Mouse (Mus musculus) neural tube, embryonic 12.5 days (tissue): ENCODE measurements around the gene Arhgef18. TPM values are rescaled to one million over a fixed set of nuclear protein-coding genes. Genes with fewer than 3 reads are reported as not detected.

ENCODE experiments used
- ATAC-seq: fragments of 200-750 bp; cut with Nextera tagmentation; 2 replicates; pipeline ENCODE4 v1.8.0; 2017; ENCODE audit warnings: low read depth, mild to moderate bottlenecking, moderate TSS enrichment, moderate library complexity; ENCODE audit not compliant: low FRiP score
- H3K27ac ChIP-seq: fragments of 300-500 bp; sonication (generic); 2 replicates; pipeline ENCODE4 v1.5.1; 2016
- H3K27me3 ChIP-seq: fragments of 300-500 bp; sonication (generic); replicated peaks from 2 replicates; pipeline ENCODE4 v1.6.1; 2016; ENCODE audit warnings: mild to moderate bottlenecking
- H3K36me3 ChIP-seq: fragments of 300-500 bp; sonication (generic); 2 replicates; pipeline ENCODE4 v1.6.1; 2016; ENCODE audit warnings: mild to moderate bottlenecking
- H3K4me1 ChIP-seq: fragments of 300-500 bp; sonication (generic); 2 replicates; pipeline ENCODE4 v1.6.1; 2016
- H3K4me2 ChIP-seq: fragments of 300-500 bp; sonication (generic); replicated peaks from 2 replicates; pipeline ENCODE4 v1.6.1; 2016; ENCODE audit warnings: mild to moderate bottlenecking
- H3K4me3 ChIP-seq: fragments of 300-500 bp; sonication (generic); 2 replicates; pipeline ENCODE4 v1.5.1; 2016
- H3K9ac ChIP-seq: fragments of 300-500 bp; sonication (generic); 2 replicates; pipeline ENCODE4 v1.6.1; 2016; ENCODE audit warnings: mild to moderate bottlenecking
- H3K9me3 ChIP-seq: fragments of 300-500 bp; sonication (generic); 2 replicates; pipeline ENCODE4 v1.6.1; 2016; ENCODE audit warnings: mild to moderate bottlenecking
- WGBS: fragments of 180-500 bp; shearing (Covaris S2); methylation state at CpG from one replicate; pipeline ENCODE4 v1.1.7; 2016; 5-methylcytosine and 5-hydroxymethylcytosine counted together
- polyA plus RNA-seq: library from polyadenylated mRNA; unstranded; fragments of >200 nt; fragmentation: Nextera tagmentation; extraction: Ambion mirVana; gene quantifications from 2 replicates; pipeline ENCODE4 v1.2.1, GENCODE M21; 2016

The Arhgef18 gene
- polyA plus RNA-seq, 1 experiment from 2014 or later: 12.1 TPM

DNA sequence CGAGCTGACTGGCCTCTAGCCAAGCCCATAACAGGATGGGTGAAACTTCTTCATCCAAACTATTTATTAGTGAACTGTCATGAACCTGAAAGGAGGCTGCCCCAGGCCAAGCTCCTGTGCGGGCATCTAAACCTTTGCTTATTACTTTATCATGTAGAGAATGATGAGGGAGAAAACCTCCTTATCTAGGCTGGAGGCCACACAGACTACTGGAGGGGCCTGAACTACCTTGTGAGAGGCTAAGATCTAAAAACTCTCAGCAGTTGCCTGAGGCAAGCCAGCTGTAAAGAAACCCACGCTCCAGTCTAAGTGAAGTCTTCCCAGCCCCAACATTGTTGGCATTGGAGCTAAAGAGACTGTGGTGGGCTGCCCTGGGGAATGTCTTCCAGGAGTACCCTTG is 14.6 kb downstream of the Arhgef18 start:
- no peak for ATAC-seq
- Histone ChIP-seq H3K4me3 (no peak overlapping the region), H3K9ac (no peak overlapping the region), H3K27ac (no peak overlapping the region), H3K4me2 (no peak overlapping the region), H3K27me3 (no peaks in the 10 kb centered on the region), H3K36me3 (no peaks in the 10 kb centered on the region; the same call in 1 of the 2 replicates), H3K9me3 (no peaks in the 10 kb centered on the region), H3K4me1 (no peaks in the 10 kb centered on the region)
- WGBS: 93% methylated on average over 3 of the region's 3 CpGs

DNA sequence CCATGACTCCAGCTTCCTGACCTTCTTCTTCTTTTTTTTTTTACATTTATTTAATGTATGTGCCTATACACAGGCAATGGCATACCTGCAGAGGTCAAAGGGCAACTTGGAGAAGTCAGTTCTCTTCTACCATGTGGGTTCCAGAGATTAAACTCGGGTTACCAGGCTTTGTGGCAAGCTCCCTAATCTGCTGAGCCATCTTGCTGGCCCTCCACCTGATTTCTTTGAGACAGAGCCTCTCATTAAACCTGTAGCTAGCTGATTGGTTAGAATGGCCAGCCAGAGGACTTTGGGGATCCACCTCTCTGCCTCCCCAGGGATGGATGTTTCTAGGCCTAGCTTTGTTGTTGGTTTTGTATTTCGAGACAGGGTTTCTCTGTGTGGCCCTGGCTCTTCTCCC is 18.3 kb downstream of the Arhgef18 start:
- no peak overlapping the region for H3K4me2 ChIP-seq
- no peak for ATAC-seq
- no peaks in the 10 kb centered on the region; the same call in 1 of the 2 replicates for H3K36me3 ChIP-seq
- no peak overlapping the region for H3K9ac ChIP-seq
- no peaks in the 10 kb centered on the region for H3K27me3 ChIP-seq
- no peak overlapping the region for H3K27ac ChIP-seq
- WGBS: 80% methylated on average over 2 of the region's 2 CpGs
- no peaks in the 10 kb centered on the region for H3K9me3 ChIP-seq
- H3K4me3 ChIP-seq: no peak overlapping the region
- peaks cover 18% of the 10 kb centered on the region for H3K4me1 ChIP-seq

DNA sequence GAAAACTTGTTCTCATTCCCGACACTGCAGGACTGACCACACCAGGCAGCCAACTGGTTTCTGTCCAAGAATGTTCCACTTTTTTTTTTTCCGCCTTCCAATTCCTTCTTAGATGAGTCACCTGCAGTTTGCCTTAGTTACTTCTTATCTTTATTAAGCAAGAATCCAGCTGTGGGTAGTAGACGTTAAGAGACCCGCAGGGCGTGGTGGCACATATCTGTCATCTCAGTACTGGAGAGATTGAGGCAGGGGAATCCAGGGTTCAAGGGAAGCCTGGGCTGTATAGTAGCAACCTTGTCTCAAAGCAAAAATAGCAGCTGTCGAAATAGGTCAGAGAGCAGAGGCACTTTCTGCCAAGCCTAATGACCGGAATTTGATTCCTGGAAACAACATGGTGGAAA is 19.1 kb downstream of the Arhgef18 start:
- H3K27ac ChIP-seq: no peak overlapping the region
- no peak overlapping the region for H3K9ac ChIP-seq
- no peaks in the 10 kb centered on the region for H3K27me3 ChIP-seq
- H3K9me3 ChIP-seq: no peaks in the 10 kb centered on the region
- WGBS: 95% methylated on average over 7 of the region's 7 CpGs
- no peaks in the 10 kb centered on the region for H3K36me3 ChIP-seq
- no peak overlapping the region for H3K4me3 ChIP-seq
- H3K4me1 ChIP-seq: peaks cover 26% of the 10 kb centered on the region
- H3K4me2 ChIP-seq: no peak overlapping the region
- ATAC-seq: no peak

DNA sequence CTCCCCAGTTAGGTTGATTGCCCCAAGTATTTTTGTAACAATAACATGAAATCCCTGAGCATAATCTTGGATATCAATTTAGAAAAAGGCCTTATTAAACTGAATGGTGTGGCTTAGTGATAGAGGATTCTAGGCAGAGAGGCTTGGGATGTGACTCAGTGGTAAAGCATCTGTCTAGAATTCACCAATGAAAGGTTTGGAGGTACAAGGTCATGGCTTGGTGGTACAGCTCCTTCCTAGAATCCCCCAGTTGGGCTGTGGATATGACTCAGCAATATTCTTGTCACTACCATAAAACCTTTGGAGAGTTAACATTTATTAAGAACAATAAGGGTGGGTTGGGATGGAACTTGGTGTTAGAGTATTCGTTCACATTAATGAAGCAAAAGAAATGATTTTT is 20.0 kb downstream of the Arhgef18 start:
- 100% methylated on average over 1 of the region's 1 CpGs for WGBS
- no peaks in the 10 kb centered on the region for H3K36me3 ChIP-seq
- H3K9ac ChIP-seq: no peak overlapping the region
- H3K4me3 ChIP-seq: no peak overlapping the region
- no peak overlapping the region for H3K27ac ChIP-seq
- H3K4me2 ChIP-seq: no peak overlapping the region
- H3K4me1 ChIP-seq: peaks cover 35% of the 10 kb centered on the region
- no peaks in the 10 kb centered on the region for H3K9me3 ChIP-seq
- ATAC-seq: no peak
- H3K27me3 ChIP-seq: no peaks in the 10 kb centered on the region

DNA sequence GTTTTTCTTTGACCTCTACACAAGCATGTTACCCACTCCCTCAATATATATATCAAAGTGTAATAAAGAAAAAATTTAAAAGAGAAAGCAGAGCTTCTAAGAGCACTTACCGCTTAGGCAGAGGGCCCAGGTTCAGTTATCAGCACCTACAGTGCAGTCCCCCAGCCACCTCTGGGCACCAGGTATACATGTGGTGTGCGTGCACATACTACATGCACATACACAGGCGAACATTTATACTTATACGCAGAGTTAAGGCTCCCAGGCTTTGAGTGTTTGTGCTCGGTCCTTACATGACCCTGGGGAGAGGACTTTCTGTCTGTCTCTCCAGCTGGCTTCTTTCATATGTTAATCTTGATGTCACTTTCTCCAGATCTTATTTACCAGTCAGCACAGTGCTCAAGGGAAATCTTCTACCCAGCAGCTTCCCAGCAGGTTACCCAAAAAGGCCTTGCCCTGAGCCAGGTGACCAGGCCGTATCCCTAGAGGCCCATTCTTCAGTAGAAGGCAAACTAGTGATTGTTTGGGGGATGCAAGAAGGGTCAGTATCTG is 21.9 kb downstream of the Arhgef18 start:
- WGBS: 53% methylated on average over 6 of the region's 6 CpGs
- no peaks in the 10 kb centered on the region for H3K27me3 ChIP-seq
- no peaks in the 10 kb centered on the region for H3K9me3 ChIP-seq
- ATAC-seq: peak; percentile 6; the same call in 1 of the 2 replicates
- H3K4me1 ChIP-seq: peaks cover 40% of the 10 kb centered on the region
- H3K4me3 ChIP-seq: no peak overlapping the region
- no peaks in the 10 kb centered on the region for H3K36me3 ChIP-seq
- H3K9ac ChIP-seq: no peak overlapping the region
- H3K4me2 ChIP-seq: no peak overlapping the region
- no peak overlapping the region for H3K27ac ChIP-seq

DNA sequence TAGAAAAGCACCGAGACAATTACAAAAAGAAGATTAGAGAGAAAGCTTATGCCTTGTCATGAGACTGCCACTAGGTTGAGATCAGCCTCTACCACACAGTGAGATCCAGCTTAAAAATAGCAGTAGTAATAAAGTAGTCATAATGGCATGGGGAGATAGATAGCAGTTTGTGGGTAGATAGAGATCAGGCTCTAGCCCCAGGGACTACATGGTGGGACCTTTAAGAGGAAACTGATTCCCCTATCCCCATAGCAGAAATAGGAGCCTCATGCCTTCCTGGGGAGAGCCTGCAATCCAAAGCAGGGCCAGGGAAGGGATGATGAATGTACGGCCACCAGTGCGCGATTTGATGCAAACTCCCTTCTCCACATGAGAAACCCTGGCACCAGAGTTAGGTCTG is 22.5 kb downstream of the Arhgef18 start:
- no peak for ATAC-seq
- Histone ChIP-seq H3K36me3 (no peaks in the 10 kb centered on the region), H3K27me3 (no peaks in the 10 kb centered on the region), H3K9ac (no peak overlapping the region), H3K4me1 (peaks cover 43% of the 10 kb centered on the region), H3K9me3 (no peaks in the 10 kb centered on the region), H3K4me3 (no peak overlapping the region), H3K27ac (no peak overlapping the region), H3K4me2 (no peak overlapping the region)
- 64% methylated on average over 4 of the region's 4 CpGs for whole genome bisulfite sequencing

DNA sequence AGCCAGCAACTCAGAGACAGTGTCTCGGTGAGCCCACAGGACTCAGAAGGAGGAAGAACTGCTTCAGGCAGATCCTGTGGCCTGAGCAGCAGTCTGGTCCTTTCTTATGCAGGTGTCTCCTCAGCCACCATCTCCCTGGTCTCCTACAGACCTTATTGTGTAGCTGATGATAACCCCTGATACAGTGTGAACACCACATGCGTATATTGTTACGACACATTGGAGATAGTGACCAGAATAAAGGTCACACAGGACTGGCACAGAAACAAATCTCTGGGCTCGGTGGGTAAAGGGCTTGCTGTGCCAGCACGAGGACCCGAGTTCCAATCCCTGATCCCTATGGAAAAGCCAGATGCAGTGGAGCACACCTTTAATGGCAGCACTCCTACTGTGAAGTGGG is 22.9 kb downstream of the Arhgef18 start:
- Histone ChIP-seq H3K36me3 (no peaks in the 10 kb centered on the region), H3K9ac (no peak overlapping the region), H3K27me3 (no peaks in the 10 kb centered on the region), H3K9me3 (no peaks in the 10 kb centered on the region), H3K27ac (no peak overlapping the region), H3K4me2 (no peak overlapping the region), H3K4me3 (no peak overlapping the region), H3K4me1 (peaks cover 46% of the 10 kb centered on the region)
- no peak for ATAC-seq
- WGBS: 84% methylated on average over 6 of the region's 6 CpGs

DNA sequence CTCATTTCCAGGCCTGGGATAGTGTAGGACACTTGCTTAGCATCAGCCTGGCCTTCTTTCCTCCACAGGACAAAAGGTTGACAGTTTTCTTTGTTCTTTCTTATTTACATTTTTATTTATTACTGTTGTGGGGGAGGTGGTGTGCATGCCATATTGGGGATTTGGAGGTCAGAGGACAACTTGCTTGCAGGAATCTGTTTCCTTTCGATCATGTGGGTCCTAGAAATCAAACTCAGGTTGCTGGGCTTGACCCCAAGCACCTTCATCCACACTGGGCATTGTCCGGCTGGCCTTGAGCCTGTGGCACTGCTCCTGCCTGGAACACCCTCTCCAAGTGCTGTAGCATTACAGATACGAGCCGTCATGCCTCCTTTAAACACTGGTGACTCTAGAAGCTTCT is 24.0 kb downstream of the Arhgef18 start:
- ATAC-seq: no peak
- Histone ChIP-seq H3K4me2 (0 out of 2 replicates have a peak overlapping the region, but pooled peaks have one; percentile 4), H3K27me3 (no peaks in the 10 kb centered on the region), H3K9ac (no peak overlapping the region), H3K4me1 (peaks cover 46% of the 10 kb centered on the region), H3K36me3 (no peaks in the 10 kb centered on the region), H3K27ac (no peak overlapping the region), H3K9me3 (no peaks in the 10 kb centered on the region), H3K4me3 (no peak overlapping the region)
- 23% methylated on average over 4 of the region's 4 CpGs for WGBS

DNA sequence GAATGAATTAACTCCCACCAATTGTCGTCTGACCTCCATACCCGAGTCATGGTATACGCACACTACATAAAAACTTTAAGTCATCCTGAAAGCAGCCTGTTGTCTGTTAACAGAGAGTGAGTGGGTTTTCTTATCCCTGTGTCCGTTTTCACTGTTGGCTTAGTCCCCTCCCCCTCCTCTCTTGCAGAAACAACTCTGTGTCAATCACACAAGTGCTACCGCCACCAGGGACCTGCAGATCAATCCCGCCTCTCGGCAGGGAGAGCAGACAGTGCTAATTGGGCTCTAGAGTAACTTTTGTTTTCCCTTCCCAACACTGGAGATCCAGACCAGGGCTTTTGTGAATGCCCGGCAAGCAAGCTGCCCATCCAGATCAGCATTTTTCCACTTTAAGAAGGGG is 24.6 kb downstream of the Arhgef18 start:
- 4% methylated on average over 8 of the region's 8 CpGs for WGBS
- H3K27me3 ChIP-seq: no peaks in the 10 kb centered on the region
- no peak overlapping the region for H3K4me3 ChIP-seq
- H3K9ac ChIP-seq: no peak overlapping the region
- H3K36me3 ChIP-seq: no peaks in the 10 kb centered on the region
- H3K4me2 ChIP-seq: peak overlapping the region; percentile 4; the same call in 1 of the 2 replicates
- no peak overlapping the region for H3K27ac ChIP-seq
- ATAC-seq: 0 out of 2 replicates have a peak, but pooled peaks have one; percentile 31
- H3K9me3 ChIP-seq: no peaks in the 10 kb centered on the region
- H3K4me1 ChIP-seq: peaks cover 46% of the 10 kb centered on the region

DNA sequence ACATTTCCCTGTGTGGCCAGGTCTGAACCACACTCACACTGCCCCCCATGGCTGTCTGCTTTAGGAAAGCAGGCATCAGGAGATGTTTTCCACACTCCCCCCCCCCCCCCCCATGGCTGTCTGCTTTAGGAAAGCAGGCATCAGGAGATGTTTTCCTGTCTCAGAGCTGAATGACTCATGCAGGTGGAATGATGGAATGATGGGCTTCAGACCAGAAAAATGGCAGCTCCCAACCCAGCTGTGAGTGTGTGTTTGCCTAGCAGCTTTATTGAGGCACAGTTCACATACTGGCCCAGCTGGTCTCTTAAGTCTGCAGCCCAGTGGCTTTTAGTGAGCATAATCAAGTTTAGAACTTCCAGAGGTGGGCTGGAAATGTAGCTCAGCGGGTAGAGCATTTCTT is 25.3 kb downstream of the Arhgef18 start:
- Histone ChIP-seq H3K27ac (no peak overlapping the region), H3K9me3 (no peaks in the 10 kb centered on the region), H3K9ac (no peak overlapping the region), H3K4me1 (peaks cover 46% of the 10 kb centered on the region), H3K27me3 (no peaks in the 10 kb centered on the region), H3K36me3 (no peaks in the 10 kb centered on the region), H3K4me2 (no peak overlapping the region), H3K4me3 (no peak overlapping the region)
- ATAC-seq: no peak
- WGBS: 84% methylated on average over 1 of the region's 1 CpGs

DNA sequence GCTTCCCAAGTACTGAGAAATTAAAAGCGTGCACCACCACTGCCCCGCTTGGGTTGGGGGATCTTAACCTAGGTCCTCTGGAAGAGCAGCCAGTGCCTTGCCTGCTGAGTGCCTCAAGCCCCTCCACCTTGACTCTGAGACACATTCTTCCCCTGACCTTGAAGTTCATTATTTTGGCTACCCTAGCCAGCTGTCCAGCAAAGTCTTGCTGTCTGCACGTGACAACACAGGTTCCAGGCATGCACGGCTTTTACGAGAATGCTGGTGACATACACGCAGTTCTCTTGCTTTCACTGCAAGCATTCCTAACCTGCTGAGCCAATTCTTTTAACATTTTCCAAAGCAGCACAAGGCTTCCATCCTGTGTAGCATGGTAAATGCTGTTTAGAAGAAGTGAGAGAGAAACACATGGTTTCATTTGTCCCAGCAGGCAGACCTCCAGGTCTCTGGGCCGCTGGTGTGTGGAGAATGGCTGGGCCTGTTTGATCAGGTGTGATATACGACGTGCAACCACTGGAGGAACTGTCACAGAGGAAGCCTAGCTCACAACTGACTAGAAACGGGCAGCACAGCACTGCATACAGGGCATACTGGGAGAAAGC is 27.4 kb downstream of the Arhgef18 start:
- Histone ChIP-seq H3K9ac (no peak overlapping the region), H3K36me3 (no peaks in the 10 kb centered on the region), H3K4me3 (no peak overlapping the region), H3K4me1 (peaks cover 35% of the 10 kb centered on the region), H3K27me3 (no peaks in the 10 kb centered on the region), H3K27ac (no peak overlapping the region), H3K9me3 (no peaks in the 10 kb centered on the region), H3K4me2 (no peak overlapping the region)
- 72% methylated on average over 10 of the region's 10 CpGs for WGBS
- ATAC-seq: no peak

DNA sequence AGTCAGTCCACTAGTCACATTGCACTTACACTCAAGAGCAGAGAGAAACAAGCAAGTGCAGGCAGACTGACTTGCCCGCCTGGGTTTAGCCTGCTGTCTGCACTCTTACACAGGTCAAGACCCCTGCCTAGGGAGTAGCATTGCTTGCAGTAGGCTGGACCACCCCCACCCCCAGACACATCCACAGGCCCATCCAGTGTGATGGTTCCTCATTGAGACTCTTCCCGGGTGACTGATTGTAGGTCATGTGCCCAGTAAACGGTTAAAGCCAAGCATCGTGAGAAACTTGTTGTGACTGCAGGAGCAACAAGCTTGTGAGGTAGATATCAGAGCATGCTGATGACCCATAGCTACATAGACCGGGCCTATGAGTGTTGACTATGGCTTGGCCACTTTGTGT is 28.7 kb downstream of the Arhgef18 start:
- Histone ChIP-seq H3K9ac (no peak overlapping the region), H3K4me2 (no peak overlapping the region), H3K27ac (no peak overlapping the region), H3K9me3 (no peaks in the 10 kb centered on the region), H3K27me3 (no peaks in the 10 kb centered on the region), H3K4me1 (peaks cover 24% of the 10 kb centered on the region), H3K4me3 (no peak overlapping the region), H3K36me3 (no peaks in the 10 kb centered on the region)
- 91% methylated on average over 5 of the region's 5 CpGs for WGBS
- no peak for ATAC-seq

DNA sequence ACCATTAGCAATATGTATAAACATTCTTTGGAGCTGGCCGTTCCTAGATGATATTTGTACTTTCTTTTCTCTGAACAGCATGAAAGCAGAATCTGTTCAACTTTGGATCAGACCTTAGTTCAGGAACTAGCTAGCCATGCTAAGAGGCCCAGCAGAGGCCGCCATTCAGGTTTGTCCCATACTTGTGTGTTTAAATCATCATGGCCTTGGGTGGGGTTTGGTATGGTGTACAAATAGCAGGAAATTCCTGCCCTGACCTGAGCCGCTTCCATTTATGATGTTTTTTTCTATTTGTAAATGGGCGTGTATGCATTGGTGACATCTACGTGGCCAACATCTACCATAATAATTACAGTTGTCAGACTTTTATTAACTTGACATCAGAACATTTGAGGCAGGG is 32.4 kb downstream of the Arhgef18 start:
- WGBS: 94% methylated on average over 5 of the region's 5 CpGs
- no peak overlapping the region for H3K9ac ChIP-seq
- peaks cover 19% of the 10 kb centered on the region for H3K36me3 ChIP-seq

More for the DNA sequence above, 32.4 kb downstream of the Arhgef18 start:
- Histone ChIP-seq H3K27ac (no peak overlapping the region), H3K4me2 (no peak overlapping the region), H3K4me1 (peaks cover 3% of the 10 kb centered on the region; the same call in 1 of the 2 replicates), H3K4me3 (no peak overlapping the region), H3K27me3 (no peaks in the 10 kb centered on the region), H3K9me3 (no peaks in the 10 kb centered on the region)
- no peak for ATAC-seq
